Mouse (Mus musculus) lung, embryonic 16.5 days (tissue): Measurements from ENCODE around the gene Nell1. TPM values are rescaled to one million over a fixed set of nuclear protein-coding genes. Genes with fewer than 3 reads are reported as not detected.
A peak's percentile ranks its signal among the peaks of the same experiment; 100 is the strongest.

Experiments
- ATAC-seq: fragments of 200-750 bp; cut with Nextera tagmentation; 2 replicates; pipeline ENCODE4 v1.8.0; 2017; ENCODE audit warnings: low read depth, mild to moderate bottlenecking, moderate library complexity
- H3K27ac ChIP-seq: fragments of 300-500 bp; sonication (generic); 2 replicates; pipeline ENCODE4 v1.5.1; 2014; ENCODE audit warnings: mild to moderate bottlenecking, control low read depth, low read length
- H3K27me3 ChIP-seq: fragments of 300-500 bp; sonication (generic); 2 replicates; pipeline ENCODE4 v1.6.1; 2014; ENCODE audit warnings: low read depth, low read length, mixed read lengths; ENCODE audit not compliant: control insufficient read depth, insufficient read depth
- H3K36me3 ChIP-seq: fragments of 300-500 bp; sonication (generic); 2 replicates; pipeline ENCODE4 v1.6.1; 2014; ENCODE audit warnings: low read length; ENCODE audit not compliant: control insufficient read depth, insufficient read depth
- H3K4me1 ChIP-seq: fragments of 300-500 bp; sonication (generic); replicated peaks from 2 replicates; pipeline ENCODE4 v1.6.1; 2014; ENCODE audit warnings: low read length, mixed read lengths; ENCODE audit not compliant: control insufficient read depth, insufficient read depth
- H3K4me2 ChIP-seq: fragments of 300-500 bp; sonication (generic); 2 replicates; pipeline ENCODE4 v1.6.1; 2014; ENCODE audit warnings: low read depth, low read length, control low read depth
- H3K4me3 ChIP-seq: fragments of 300-500 bp; sonication (generic); 2 replicates; pipeline ENCODE4 v1.5.1; 2014; ENCODE audit warnings: mild to moderate bottlenecking, low read length, control low read depth
- H3K9ac ChIP-seq: fragments of 300-500 bp; sonication (generic); 2 replicates; pipeline ENCODE4 v1.6.1; 2014; ENCODE audit warnings: low read length, control low read depth
- H3K9me3 ChIP-seq: fragments of 300-500 bp; sonication (generic); 2 replicates; pipeline ENCODE4 v1.6.1; 2016; ENCODE audit warnings: low read length; ENCODE audit not compliant: control insufficient read depth
- WGBS: fragments of 180-500 bp; shearing (Covaris S2); extraction: QIAGEN DNeasy Blood & Tissue Kit; methylation state at CpG from one replicate; pipeline ENCODE4 v1.1.7; 2014; 5-methylcytosine and 5-hydroxymethylcytosine counted together
- polyA plus RNA-seq: library from polyadenylated mRNA; unstranded; fragments of >200 nt; fragmentation: Nextera tagmentation; extraction: Ambion mirVana; gene quantifications from 2 replicates; pipeline ENCODE4 v1.2.1, GENCODE M21; 2015

The Nell1 gene
- polyA plus RNA-seq, 1 experiment from 2014 or later: 3.8 TPM

DNA sequence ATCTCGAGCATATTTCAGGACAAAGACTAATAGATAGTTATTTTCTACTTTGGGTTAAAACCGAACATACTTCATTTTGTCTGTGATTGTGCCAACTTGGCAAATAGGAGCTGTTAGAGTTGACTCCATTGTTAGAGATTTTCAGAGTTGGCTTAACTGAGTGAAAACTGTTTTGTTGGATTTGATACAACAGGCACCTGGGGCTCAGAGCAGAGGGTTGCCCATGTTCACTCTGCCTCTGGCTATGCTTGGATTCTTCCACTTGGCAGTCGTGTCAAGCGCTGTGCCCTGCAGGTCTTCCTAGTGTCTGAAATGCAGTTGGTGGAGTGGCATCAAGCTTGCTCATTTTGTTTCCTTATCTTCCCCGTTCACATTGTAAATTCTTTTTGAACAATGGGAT is 363.6 kb downstream of the Nell1 start:
- no peak for ATAC-seq
- no peaks in the 10 kb centered on the region for H3K9me3 ChIP-seq
- H3K9ac ChIP-seq: no peak overlapping the region
- no peaks in the 10 kb centered on the region for H3K4me1 ChIP-seq
- H3K27me3 ChIP-seq: no peaks in the 10 kb centered on the region
- no peak overlapping the region for H3K4me2 ChIP-seq
- no peak overlapping the region for H3K4me3 ChIP-seq
- H3K36me3 ChIP-seq: no peaks in the 10 kb centered on the region
- no peak overlapping the region for H3K27ac ChIP-seq
- 76% methylated on average over 5 of the region's 5 CpGs for WGBS

DNA sequence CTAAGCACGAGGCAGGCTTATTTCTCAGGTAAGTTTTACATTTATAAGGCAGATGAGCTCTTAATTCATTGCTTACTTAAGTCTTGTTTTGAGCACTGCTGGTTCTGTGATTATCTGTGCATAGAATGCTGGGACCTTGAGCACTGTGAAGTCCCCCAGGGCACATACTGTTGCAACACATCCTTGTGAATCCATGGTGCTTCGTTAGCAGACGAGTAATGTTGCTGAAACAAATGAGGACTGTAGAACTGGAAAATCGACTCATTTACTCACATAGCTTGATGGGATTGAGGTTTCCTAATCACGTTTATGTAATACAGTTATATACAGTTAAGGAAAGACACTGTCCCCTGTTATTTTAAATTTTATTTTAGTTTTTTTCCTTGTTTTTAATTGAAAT is 364.1 kb downstream of the Nell1 start:
- Histone ChIP-seq H3K27me3 (no peaks in the 10 kb centered on the region), H3K36me3 (no peaks in the 10 kb centered on the region), H3K4me1 (no peaks in the 10 kb centered on the region), H3K4me2 (no peak overlapping the region), H3K4me3 (no peak overlapping the region), H3K27ac (no peak overlapping the region), H3K9me3 (no peaks in the 10 kb centered on the region), H3K9ac (no peak overlapping the region)
- ATAC-seq: no peak
- WGBS: 65% methylated on average over 5 of the region's 5 CpGs

DNA sequence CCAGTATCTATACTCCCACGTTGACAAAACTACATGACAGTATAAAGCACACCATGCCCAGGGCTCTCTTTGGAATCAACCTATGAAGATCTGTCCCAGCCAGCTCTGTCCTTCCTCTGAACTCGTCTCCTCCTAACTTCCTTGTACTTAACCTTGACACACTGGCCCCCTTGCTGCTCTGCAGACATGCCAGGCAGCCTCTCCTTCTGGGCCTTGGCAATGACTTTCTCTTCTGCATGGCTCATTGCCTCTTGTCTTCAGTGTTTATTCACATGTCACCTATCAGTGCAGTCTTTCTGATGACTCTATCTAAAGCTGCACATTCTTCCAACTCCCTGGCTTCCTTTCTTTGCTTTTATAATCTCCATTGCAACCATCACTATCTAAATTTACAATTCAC is 376.9 kb downstream of the Nell1 start:
- H3K4me3 ChIP-seq: no peak overlapping the region
- no peak overlapping the region for H3K4me2 ChIP-seq
- H3K27me3 ChIP-seq: no peaks in the 10 kb centered on the region
- 42% methylated on average over 2 of the region's 2 CpGs for WGBS
- no peaks in the 10 kb centered on the region for H3K4me1 ChIP-seq
- ATAC-seq: no peak
- no peak overlapping the region for H3K9ac ChIP-seq
- H3K27ac ChIP-seq: no peak overlapping the region
- no peaks in the 10 kb centered on the region for H3K36me3 ChIP-seq
- H3K9me3 ChIP-seq: no peaks in the 10 kb centered on the region

DNA sequence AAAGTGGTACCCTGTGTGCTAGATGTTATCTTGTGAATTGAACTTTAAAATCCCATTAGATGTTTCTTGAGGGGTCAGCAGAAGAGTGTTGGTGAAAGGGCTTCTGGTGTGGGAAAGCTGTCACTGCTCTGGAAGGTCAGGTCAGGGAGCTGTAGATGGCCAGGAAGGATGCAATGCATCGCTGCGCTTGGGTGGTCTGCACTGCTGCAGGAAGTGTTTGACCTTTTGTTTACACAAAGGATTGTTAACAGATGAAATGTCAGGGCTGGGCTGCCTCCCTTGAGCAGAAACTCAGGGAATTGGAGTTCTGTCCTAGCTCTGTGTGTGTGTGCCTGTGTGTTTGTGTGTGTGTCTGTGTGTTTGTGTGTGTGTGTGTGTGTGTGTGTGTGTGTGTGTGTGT is 382.5 kb downstream of the Nell1 start:
- ATAC-seq: peak; percentile 43
- Histone ChIP-seq H3K4me2 (no peak overlapping the region), H3K9ac (no peak overlapping the region), H3K4me1 (no peaks in the 10 kb centered on the region), H3K36me3 (no peaks in the 10 kb centered on the region), H3K27ac (no peak overlapping the region), H3K9me3 (no peaks in the 10 kb centered on the region), H3K27me3 (no peaks in the 10 kb centered on the region), H3K4me3 (no peak overlapping the region)
- 11% methylated on average over 2 of the region's 2 CpGs for WGBS

DNA sequence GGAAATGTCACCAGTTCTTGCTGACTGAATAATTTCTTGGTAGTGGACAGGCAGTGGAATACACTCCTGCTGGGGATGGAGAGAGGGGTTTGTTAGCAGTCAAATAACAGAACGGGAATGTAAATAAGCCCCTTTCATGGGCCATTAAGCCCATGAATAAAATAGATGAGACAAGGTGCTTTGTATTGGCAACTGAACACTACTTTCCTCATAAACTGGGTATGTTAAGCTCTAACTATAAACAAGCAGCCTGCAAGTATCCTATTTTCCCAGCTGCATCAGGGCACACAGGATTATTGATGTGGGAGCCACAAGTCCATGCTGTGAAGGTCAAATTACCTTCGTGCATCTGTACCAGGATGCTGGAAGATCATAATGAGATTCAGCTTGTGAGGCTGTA is 387.4 kb downstream of the Nell1 start:
- H3K9ac ChIP-seq: no peak overlapping the region
- no peaks in the 10 kb centered on the region for H3K36me3 ChIP-seq
- H3K27me3 ChIP-seq: no peaks in the 10 kb centered on the region
- H3K27ac ChIP-seq: no peak overlapping the region
- no peak overlapping the region for H3K4me3 ChIP-seq
- H3K4me1 ChIP-seq: no peaks in the 10 kb centered on the region
- WGBS: 39% methylated on average over 2 of the region's 2 CpGs
- no peaks in the 10 kb centered on the region for H3K9me3 ChIP-seq
- no peak for ATAC-seq
- H3K4me2 ChIP-seq: no peak overlapping the region

DNA sequence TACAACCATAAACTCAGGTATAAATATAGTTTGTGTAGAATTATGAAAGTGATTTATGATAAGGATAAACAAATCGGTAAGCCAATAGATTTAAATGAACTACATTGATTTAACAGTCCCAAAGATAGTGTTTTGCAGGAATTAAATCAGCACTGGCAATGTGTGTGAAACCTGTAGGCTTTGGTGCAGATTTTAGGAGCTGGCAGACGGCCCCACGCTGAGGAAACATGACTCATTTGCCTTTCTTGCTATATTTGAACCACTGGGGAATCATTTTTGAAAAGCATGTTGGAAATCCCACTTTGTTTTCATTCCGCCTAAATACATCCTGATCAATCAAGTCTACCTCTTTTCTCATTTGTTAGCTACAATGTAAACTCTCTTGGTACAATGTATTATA is 400.2 kb downstream of the Nell1 start:
- no peaks in the 10 kb centered on the region for H3K9me3 ChIP-seq
- no peak overlapping the region for H3K4me2 ChIP-seq
- 74% methylated on average over 4 of the region's 4 CpGs for WGBS
- no peak for ATAC-seq
- no peak overlapping the region for H3K27ac ChIP-seq
- no peak overlapping the region for H3K4me3 ChIP-seq
- no peak overlapping the region for H3K9ac ChIP-seq
- no peaks in the 10 kb centered on the region for H3K36me3 ChIP-seq
- H3K4me1 ChIP-seq: no peaks in the 10 kb centered on the region
- H3K27me3 ChIP-seq: no peaks in the 10 kb centered on the region

DNA sequence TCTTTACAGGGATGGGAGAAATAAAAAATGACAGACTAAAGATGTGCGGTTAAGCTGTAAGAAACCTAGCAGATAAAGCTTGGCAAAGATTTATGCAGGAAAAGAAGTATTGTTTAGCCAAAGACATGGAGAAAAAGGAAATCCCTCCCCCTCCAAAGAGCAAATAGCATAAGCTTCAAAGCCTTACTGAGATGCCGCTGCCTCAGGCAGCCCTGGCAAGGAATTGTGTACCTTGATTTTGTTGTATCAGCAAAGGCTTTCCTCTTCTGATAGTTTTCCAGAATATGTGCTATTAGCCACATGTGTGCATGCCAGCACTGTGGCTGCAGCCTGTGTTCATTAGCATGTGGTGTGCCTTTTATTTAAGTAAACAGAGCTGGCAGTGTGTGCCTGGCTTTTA is 435.8 kb downstream of the Nell1 start:
- H3K9ac ChIP-seq: no peak overlapping the region
- no peak for ATAC-seq
- WGBS: 25% methylated on average over 2 of the region's 2 CpGs
- H3K27ac ChIP-seq: no peak overlapping the region
- no peaks in the 10 kb centered on the region for H3K9me3 ChIP-seq
- H3K27me3 ChIP-seq: no peaks in the 10 kb centered on the region
- no peak overlapping the region for H3K4me2 ChIP-seq
- no peak overlapping the region for H3K4me3 ChIP-seq
- 0 out of 2 replicates have a peak, but pooled peaks cover 3% of the 10 kb centered on the region for H3K4me1 ChIP-seq
- H3K36me3 ChIP-seq: no peaks in the 10 kb centered on the region

DNA sequence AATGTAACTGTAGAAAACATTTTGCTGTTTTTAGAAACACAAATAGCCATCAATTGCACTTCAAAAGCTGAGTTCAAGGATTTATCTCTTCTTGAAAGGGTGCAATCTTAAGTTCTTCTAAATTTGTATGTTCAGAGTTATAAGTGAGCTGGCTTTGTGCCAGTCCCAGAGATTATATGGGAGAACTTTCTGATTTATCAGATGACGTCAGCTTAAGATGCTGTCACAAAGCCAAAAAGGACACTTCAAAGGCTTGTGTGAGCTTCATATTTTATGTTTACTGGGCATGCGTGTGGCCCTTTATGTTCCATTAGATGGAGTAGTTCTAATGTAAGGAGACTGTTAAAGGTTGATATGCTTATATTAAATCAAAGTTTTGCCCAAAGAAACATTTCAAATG is 445.3 kb downstream of the Nell1 start:
- Histone ChIP-seq H3K4me3 (no peak overlapping the region), H3K27ac (no peak overlapping the region), H3K36me3 (no peaks in the 10 kb centered on the region), H3K4me2 (no peak overlapping the region), H3K27me3 (no peaks in the 10 kb centered on the region), H3K9ac (no peak overlapping the region), H3K4me1 (no peaks in the 10 kb centered on the region), H3K9me3 (no peaks in the 10 kb centered on the region)
- 25% methylated on average over 2 of the region's 2 CpGs for WGBS
- ATAC-seq: no peak

DNA sequence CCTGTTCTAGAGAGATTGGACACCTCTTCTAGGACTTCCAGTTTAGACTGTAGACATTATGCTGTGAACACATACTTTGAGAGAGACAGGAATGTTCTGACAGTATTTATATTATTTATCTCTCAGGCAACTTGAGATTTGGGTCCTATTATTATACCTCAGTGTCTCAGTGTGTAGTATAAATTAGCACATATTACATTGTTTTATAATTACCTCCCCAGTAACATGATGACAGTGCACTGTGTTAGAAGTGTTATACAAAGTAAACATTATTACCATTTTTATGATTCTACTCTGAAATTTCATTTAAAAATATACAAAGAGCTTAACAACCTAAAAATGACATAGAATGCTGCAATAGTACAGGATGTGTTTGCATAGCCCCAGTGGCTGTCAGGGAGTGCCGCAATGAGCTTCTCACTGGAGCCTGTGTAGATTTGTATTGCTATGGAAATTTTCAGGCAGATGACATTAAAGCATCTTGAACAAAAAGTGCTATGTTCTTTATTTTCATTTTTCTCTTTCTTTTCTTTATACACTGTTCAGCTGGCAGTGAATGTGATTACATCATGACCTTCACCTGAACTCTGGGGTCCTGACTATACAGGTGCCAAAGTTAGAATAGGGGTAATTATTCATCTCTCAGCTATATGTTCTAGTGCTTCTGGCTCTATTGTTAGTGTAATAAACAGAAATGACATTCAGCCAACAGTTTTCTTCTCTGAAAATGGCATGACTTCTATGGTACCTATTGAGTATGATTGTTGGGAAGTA is 447.9 kb downstream of the Nell1 start:
- Histone ChIP-seq H3K27me3 (no peaks in the 10 kb centered on the region), H3K4me1 (no peaks in the 10 kb centered on the region), H3K9me3 (no peaks in the 10 kb centered on the region), H3K27ac (no peak overlapping the region), H3K36me3 (no peaks in the 10 kb centered on the region), H3K4me3 (no peak overlapping the region), H3K4me2 (no peak overlapping the region), H3K9ac (no peak overlapping the region)
- ATAC-seq: no peak
- 87% methylated on average over 1 of the region's 1 CpGs for WGBS

DNA sequence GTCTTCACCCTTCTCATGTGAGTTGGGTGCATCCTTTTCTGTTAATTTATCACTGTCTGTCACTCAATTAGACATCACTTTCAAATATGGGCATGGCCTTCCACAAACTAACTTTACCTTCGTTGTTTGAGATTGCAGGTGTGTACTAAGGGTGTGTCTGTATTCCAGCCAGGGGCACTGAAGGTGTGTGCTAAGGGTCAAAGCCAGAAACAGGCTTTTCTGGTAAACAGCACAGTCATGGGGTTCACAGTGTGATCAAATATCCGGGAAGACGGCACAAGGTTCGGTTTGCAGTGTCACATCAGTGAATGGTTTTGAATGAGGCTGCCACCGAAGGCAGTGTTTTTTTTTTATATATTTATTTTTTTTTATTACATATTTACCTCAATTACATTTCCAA is 455.1 kb downstream of the Nell1 start:
- H3K27me3 ChIP-seq: no peaks in the 10 kb centered on the region
- H3K4me1 ChIP-seq: no peaks in the 10 kb centered on the region
- no peak for ATAC-seq
- no peak overlapping the region for H3K9ac ChIP-seq
- H3K36me3 ChIP-seq: no peaks in the 10 kb centered on the region
- no peaks in the 10 kb centered on the region for H3K9me3 ChIP-seq
- H3K4me3 ChIP-seq: no peak overlapping the region
- H3K27ac ChIP-seq: no peak overlapping the region
- H3K4me2 ChIP-seq: no peak overlapping the region
- WGBS: 74% methylated on average over 5 of the region's 5 CpGs
